Mouse (Mus musculus): ENCODE measurements around the gene Ctso.

- TF ChIP-seq CTCF (conservative IDR thresholded peaks at IDR 0.05; ENCODE audit: insufficient read depth, insufficient read length, low read depth, low read length): no peak
- no peak for TF ChIP-seq POLR2A (IDR thresholded peaks at IDR 0.05; ENCODE audit: low read depth, low read length)
Measured at GRCm38 (mm10) chr3:81983120-81983895, 50.9 kb downstream of the Ctso start.
